ENCODE assay signal across 14 mouse cellular contexts in the genomic region with DNA sequence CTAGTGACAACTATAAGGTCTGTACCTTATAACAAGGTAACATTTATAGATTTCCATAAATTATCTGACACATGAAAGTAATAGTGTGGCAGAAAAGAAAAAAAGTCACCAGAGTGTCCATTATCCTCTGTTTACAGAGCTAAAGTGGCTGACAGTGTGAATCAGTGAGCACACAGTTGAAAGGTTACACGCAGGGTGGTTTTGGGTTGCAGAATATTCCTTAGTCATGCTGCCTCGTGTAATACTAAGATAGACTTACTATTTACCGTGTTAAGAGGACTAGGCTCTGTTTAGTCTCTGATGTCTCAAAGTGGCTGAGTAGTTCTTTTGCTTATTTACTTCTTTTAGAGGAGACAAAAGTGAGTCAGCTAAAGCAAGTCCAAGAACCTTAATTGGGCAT.
A peak's percentile ranks its signal among the peaks of the same experiment; 100 is the strongest.
DNase-seq lines count a peak whose midpoint lies in the region.
"Had no signal": no experiment of that assay in that cellular context is flagged by ENCODE, and none has a peak within 500 bp of the region (broad histone marks: within the 10 kb centered on the region; RNA-seq: fewer than 3 reads in every experiment).

No protein-coding gene starts in this region.

- peak; percentile 7 for DNase-seq in embryo, embryonic 10.5 days (ENCODE audit: low spot score)
- no peak for DNase-seq in embryo, embryonic 9.5 days (ENCODE audit: extremely low spot score)
- DNase-seq in 3134 (ENCODE audit: extremely low read depth, insufficient read length, low spot score): peak; percentile 6
- DNase-seq in NIH3T3 (ENCODE audit: low read depth): peak; percentile 65
- DNase-seq in skeletal muscle tissue, adult 2 months (ENCODE audit: low read depth, low spot score): peak; percentile 10
- no peak for DNase-seq in thymus, postnatal 0 days (ENCODE audit: low spot score)
- no peak for DNase-seq in urinary bladder, postnatal 10 days (ENCODE audit: low spot score)
- DNase-seq: adrenal gland, postnatal 14 days; cerebellum, adult 11-12 months; cerebellum, adult 9-11 months; cerebellum, postnatal 36 days; forebrain, postnatal 0 days; gastrocnemius, adult 2 months; gastrocnemius, postnatal 25 days had no signal

Comparison
In these comparisons a context has a peak if more than half of its experiments do, and no peak if none do; other contexts are left out.
1. DNase-seq: peak in embryo, embryonic 10.5 days (single experiment), 3134 (single experiment), NIH3T3 (single experiment) and skeletal muscle tissue, adult 2 months (single experiment); none in embryo, embryonic 9.5 days (single experiment), thymus, postnatal 0 days (single experiment) and urinary bladder, postnatal 10 days (single experiment).